Mouse (Mus musculus) c-Kit-negative CD71-positive TER-119-positive erythroid progenitor cells, embryonic 14.5 days (primary cell): ENCODE data around the gene Ar.

Experiments used
- DNase-seq: peaks from one replicate; pipeline ENCODE4 v3.0.0-alpha.2; 2013; ENCODE audit warnings: low read depth, low spot score

Ar gene

GRCm38 (mm10) chrX:98148531-98149342 is at the start of gene Ar:
Ar (plus strand) TSS chrX:98148769.
- no peak for DNase-seq

DNA sequence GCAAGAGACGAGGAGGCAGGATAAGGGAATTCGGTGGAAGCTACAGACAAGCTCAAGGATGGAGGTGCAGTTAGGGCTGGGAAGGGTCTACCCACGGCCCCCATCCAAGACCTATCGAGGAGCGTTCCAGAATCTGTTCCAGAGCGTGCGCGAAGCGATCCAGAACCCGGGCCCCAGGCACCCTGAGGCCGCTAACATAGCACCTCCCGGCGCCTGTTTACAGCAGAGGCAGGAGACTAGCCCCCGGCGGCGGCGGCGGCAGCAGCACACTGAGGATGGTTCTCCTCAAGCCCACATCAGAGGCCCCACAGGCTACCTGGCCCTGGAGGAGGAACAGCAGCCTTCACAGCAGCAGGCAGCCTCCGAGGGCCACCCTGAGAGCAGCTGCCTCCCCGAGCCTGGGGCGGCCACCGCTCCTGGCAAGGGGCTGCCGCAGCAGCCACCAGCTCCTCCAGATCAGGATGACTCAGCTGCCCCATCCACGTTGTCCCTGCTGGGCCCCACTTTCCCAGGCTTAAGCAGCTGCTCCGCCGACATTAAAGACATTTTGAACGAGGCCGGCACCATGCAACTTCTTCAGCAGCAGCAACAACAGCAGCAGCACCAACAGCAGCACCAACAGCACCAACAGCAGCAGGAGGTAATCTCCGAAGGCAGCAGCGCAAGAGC is 1.3 kb downstream of the Ar start:
- no peak for DNase-seq

DNA sequence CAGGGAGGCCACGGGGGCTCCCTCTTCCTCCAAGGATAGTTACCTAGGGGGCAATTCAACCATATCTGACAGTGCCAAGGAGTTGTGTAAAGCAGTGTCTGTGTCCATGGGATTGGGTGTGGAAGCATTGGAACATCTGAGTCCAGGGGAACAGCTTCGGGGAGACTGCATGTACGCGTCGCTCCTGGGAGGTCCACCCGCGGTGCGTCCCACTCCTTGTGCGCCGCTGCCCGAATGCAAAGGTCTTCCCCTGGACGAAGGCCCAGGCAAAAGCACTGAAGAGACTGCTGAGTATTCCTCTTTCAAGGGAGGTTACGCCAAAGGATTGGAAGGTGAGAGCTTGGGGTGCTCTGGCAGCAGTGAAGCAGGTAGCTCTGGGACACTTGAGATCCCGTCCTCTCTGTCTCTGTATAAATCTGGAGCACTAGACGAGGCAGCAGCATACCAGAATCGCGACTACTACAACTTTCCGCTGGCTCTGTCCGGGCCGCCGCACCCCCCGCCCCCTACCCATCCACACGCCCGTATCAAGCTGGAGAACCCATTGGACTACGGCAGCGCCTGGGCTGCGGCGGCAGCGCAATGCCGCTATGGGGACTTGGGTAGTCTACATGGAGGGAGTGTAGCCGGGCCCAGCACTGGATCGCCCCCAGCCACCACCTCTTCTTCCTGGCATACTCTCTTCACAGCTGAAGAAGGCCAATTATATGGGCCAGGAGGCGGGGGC is 2.0 kb downstream of the Ar start:
- DNase-seq = no peak

- no peak for DNase-seq
Observed at GRCm38 (mm10) chrX:98189759-98190158, 41.2 kb downstream of the Ar start.

GRCm38 (mm10) chrX:98205766-98206165 is 57.2 kb downstream of the Ar start:
- DNase-seq = no peak

DNA sequence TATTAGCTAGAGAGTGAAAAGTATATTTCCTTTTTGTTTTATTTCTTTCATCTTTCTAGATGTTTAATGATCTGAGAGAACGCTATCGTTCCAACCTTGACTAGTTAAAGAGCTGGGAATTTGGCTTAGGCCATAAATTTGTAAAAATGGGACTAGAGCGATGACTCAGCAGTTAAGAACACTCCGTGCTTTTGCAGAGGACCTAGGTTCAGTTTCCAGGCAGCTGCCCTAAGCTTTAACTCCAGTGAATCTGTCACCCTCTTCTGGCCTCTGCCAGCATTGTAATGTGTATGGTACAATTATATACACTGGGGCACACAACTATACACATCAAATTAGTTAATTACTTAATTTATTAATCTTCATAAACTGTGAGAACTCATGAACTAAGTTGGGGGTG is 58.6 kb downstream of the Ar start:
- no peak for DNase-seq

- DNase-seq = no peak
Observed at GRCm38 (mm10) chrX:98216103-98216502, 67.5 kb downstream of the Ar start.

GRCm38 (mm10) chrX:98239011-98239410 is 90.4 kb downstream of the Ar start:
- no peak for DNase-seq

- DNase-seq = no peak
Observed at GRCm38 (mm10) chrX:98245108-98245507, 96.5 kb downstream of the Ar start.

- DNase-seq = no peak
Observed at GRCm38 (mm10) chrX:98248363-98248762, 99.8 kb downstream of the Ar start.

- DNase-seq = no peak
Observed at GRCm38 (mm10) chrX:98259620-98260019, 111.1 kb downstream of the Ar start.

DNA sequence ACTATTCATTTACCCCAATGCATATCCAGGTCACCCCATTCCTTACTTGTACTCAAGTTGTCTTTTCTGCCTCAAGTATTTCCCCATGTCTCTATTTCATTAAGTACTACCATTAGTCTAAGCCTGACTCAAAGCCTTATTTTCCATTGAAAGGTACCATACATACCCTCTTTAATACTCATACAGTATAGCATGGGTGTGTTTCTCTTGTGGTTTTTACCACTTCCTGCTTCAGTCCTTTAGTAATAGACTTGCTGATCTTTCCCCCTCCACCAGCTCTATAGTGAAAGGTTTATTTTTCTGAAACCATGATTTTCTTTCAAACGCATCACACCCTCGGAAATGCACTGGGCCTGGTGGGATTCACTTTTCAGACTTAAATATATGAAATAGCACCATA is 117.2 kb downstream of the Ar start:
- DNase-seq = no peak

DNA sequence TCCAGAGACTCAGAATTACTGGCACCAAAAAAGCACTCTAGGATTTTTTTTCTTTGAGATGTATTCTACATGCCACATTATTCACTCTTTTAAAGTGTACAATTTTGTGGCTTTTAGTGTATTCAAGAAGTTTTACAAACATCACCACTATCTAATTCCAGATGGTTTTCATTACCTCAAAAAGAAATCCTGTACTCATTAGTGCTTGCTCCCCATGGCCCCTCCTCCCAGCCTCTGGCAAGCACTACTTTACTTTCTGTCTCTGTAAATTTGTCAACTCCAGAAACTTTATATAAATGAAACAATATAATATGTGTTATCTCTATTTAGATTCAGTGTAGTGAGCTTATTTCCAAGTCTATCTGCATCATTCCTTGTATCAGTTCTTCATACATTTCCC is 122.8 kb downstream of the Ar start:
- DNase-seq = no peak

DNA sequence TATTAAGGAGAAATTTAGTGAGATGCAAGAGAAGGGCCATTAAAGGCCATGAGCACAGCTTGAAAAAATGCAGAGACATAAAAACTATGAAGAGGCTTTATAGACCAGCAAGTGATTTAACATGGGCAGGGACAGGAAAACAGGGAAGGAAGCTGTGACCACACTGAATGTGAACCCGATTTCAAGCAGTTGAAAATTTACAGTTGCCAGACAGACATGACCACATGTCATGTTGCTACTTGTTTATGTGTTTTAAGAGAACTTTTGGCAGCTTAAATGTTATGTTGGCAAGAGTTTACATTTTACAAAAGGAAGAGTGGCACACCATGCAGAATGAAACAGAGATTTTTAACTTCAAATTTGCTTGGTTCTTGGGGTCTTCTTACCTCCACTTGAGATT is 143.2 kb downstream of the Ar start:
- DNase-seq = no peak

GRCm38 (mm10) chrX:98300685-98301084 is 152.1 kb downstream of the Ar start:
- no peak for DNase-seq

DNA sequence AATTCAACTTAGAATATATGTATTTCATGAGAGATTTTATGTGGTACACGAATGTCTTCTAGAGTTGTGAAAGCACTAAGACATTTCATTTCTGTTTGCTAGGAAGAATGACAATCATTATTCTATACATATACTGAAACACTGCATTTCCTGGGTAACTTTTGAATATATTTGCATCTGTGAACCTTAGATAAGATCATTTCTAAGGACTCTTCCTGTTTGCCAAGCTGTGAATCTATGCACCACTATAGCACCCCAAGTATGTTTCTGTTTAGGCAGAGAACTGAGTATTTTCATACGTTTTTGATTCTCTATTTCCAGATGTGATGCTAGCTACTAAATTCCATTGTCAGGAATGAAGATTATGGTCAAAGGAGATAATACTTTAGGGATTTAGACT is 153.4 kb downstream of the Ar start:
- no peak for DNase-seq

GRCm38 (mm10) chrX:98315961-98316360 is 167.4 kb downstream of the Ar start:
- no peak for DNase-seq

DNA sequence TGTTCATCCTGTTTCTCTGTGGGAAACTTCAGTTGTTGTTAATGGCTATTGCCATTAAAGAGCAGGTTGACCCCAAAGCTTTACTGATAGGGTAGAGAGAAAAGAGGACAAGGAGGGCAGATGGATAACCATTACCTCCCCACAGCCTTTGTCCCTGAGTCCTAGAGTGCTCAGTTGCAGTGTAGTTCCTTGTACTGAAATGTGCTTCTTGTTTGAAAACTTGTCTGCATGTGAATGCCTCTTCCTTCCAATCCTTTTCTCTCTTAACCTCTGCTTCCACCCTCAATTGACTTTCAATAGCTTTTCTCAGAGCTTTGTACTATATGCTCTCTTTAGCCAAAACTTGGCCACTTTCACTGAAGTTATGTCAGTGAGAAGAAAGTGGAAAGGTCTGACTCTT is 168.9 kb downstream of the Ar start:
- DNase-seq = no peak

DNA sequence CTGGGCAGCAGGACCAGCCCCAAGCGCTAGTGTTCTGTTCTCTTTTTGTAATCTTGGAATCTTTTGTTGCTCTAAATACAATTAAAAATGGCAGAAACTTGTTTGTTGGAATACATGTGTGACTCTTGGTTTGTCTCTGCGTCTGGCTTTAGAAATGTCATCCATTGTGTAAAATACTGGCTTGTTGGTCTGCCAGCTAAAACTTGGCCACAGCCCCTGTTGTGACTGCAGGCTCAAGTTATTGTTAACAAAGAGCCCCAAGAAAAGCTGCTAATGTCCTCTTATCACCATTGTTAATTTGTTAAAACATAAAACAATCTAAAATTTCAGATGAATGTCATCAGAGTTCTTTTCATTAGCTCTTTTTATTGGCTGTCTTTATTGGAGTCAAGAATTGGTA is 174.5 kb downstream of the Ar start:
- no peak for DNase-seq

GRCm38 (mm10) chrX:98347481-98347880 is 198.9 kb downstream of the Ar start:
- no peak for DNase-seq

- DNase-seq = no peak
Observed at GRCm38 (mm10) chrX:98348036-98348435, 199.5 kb downstream of the Ar start.
